Mouse (Mus musculus) myocyte (in vitro differentiated cells): Measurements from ENCODE around the gene Lrrc66. TPM values are rescaled to one million over a fixed set of nuclear protein-coding genes. Genes with fewer than 3 reads are reported as not detected.

Experiments used
- H3K27me3 ChIP-seq: one replicate; pipeline ENCODE4 v1.6.1; 2011; ENCODE audit not compliant: control insufficient read depth, insufficient read depth, insufficient read length
- H3K36me3 ChIP-seq: one replicate; pipeline ENCODE4 v1.6.1; 2011; ENCODE audit not compliant: control insufficient read depth, insufficient read depth
- H3K4me2 ChIP-seq: one replicate; pipeline ENCODE4 v1.6.1; 2011; ENCODE audit warnings: low read depth, control low read depth
- H3K4me3 ChIP-seq: one replicate; pipeline ENCODE4 v1.5.1; 2011; ENCODE audit warnings: mild to moderate bottlenecking, control low read depth, moderate library complexity
- H3K79me2 ChIP-seq: one replicate; pipeline ENCODE4 v1.6.1; 2011; ENCODE audit not compliant: control insufficient read depth, insufficient read depth
- H3ac ChIP-seq: one replicate; pipeline ENCODE4 v1.6.1; 2011; ENCODE audit not compliant: control insufficient read depth, insufficient read length
- CEBPB ChIP-seq: IDR thresholded peaks from 2 replicates; pipeline ENCODE4 v1.6.1; 2011; ENCODE audit warnings: mild to moderate bottlenecking, moderate library complexity; ENCODE audit not compliant: poor library complexity, insufficient read depth, severe bottlenecking
- E2F4 ChIP-seq: IDR thresholded peaks from one replicate; pipeline ENCODE4 v1.6.1; 2011; ENCODE audit warnings: mild to moderate bottlenecking, control low read depth, moderate library complexity; ENCODE audit not compliant: insufficient read depth
- MAX ChIP-seq: IDR thresholded peaks from one replicate; pipeline ENCODE4 v1.6.1; 2011; ENCODE audit warnings: low read depth, mild to moderate bottlenecking, control low read depth
- MYOD1 ChIP-seq, 3 experiments: IDR thresholded peaks; one replicate each; pipeline ENCODE4 v1.6.1; 2011; ENCODE audit warnings: control low read depth in 2 of 3, low read depth in 2 of 3, mild to moderate bottlenecking in 2 of 3, moderate library complexity in 1 of 3; ENCODE audit not compliant: insufficient read length in 2 of 3, control insufficient read depth in 1 of 3
- MYOG ChIP-seq, 3 experiments: IDR thresholded peaks; one replicate each; pipeline ENCODE4 v1.6.1; 2011; ENCODE audit warnings: control low read depth in 2 of 3, low read depth in 2 of 3, mild to moderate bottlenecking in 2 of 3; ENCODE audit not compliant: insufficient read length in 2 of 3, control insufficient read depth in 1 of 3, insufficient read depth in 1 of 3
- POLR2A ChIP-seq: IDR thresholded peaks from one replicate; pipeline ENCODE4 v1.6.1; 2011; ENCODE audit warnings: low read depth, mild to moderate bottlenecking, control low read depth, moderate library complexity; ENCODE audit not compliant: insufficient read length
- POLR2AphosphoS2 ChIP-seq: IDR thresholded peaks from one replicate; pipeline ENCODE4 v1.6.1; 2011; ENCODE audit warnings: low read depth, control low read depth; ENCODE audit not compliant: insufficient read length
- REST ChIP-seq: IDR thresholded peaks from one replicate; pipeline ENCODE4 v1.6.1; 2011; ENCODE audit warnings: mild to moderate bottlenecking, control low read depth, moderate library complexity; ENCODE audit not compliant: insufficient read depth, insufficient read length
- SRF ChIP-seq: IDR thresholded peaks from one replicate; pipeline ENCODE4 v1.6.1; 2011; ENCODE audit warnings: low read depth; ENCODE audit not compliant: control insufficient read depth, insufficient read length
- TCF12 ChIP-seq: IDR thresholded peaks from one replicate; pipeline ENCODE4 v1.6.1; 2011; ENCODE audit warnings: mild to moderate bottlenecking, control low read depth; ENCODE audit not compliant: poor library complexity, insufficient read depth, severe bottlenecking
- TCF3 ChIP-seq: IDR thresholded peaks from one replicate; pipeline ENCODE4 v1.6.1; 2011; ENCODE audit warnings: low read depth, control low read depth; ENCODE audit not compliant: insufficient read length
- USF1 ChIP-seq: IDR thresholded peaks from one replicate; pipeline ENCODE4 v1.6.1; 2011; ENCODE audit warnings: low read depth, mild to moderate bottlenecking, control low read depth, moderate library complexity
- polyA plus RNA-seq: library from polyadenylated mRNA; unstranded; fragments of >200 nt; fragmentation: generic; extraction: Trizol; gene quantifications from one replicate; pipeline ENCODE4 v1.2.1, GENCODE M21; 2012; ENCODE audit warnings: missing spikeins

Gene Lrrc66
- polyA plus RNA-seq, 1 experiment: not detected

DNA sequence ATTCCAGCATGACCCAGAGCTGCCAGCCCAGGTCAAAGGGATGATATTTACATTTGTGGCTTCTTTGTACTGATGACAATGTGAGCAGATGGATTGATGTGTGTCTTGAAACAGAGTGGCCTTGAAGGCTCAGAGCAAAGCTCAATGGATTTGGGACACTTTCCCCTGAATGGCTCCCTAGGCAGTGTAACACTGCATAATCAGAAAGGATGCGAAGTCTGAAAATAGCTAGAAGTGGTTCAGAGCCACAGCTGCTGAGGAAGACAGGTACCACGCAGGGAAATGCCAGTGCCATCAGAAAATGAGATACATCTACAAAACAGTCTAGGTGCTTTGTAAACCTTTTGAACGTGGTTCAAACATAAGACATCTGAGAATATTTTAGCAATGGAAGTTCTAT, 54.2 kb downstream of the Lrrc66 start:
- no peak overlapping the region for H3K4me2 ChIP-seq
- H3ac ChIP-seq: no peak overlapping the region
- TF ChIP-seq CEBPB (no peak), REST (no peak), USF1 (no peak), MAX (no peak), TCF12 (no peak), POLR2A (no peak), E2F4 (no peak), MYOG (IDR thresholded peaks at IDR 0.05; ENCODE audit: control insufficient read depth in 1 of 3, insufficient read depth in 1 of 3, insufficient read length in 2 of 3, low read depth in 2 of 3) (no peak), MYOD1 (IDR thresholded peaks at IDR 0.05; ENCODE audit: control insufficient read depth in 1 of 3, insufficient read length in 2 of 3, low read depth in 2 of 3) (no peak), TCF3 (no peak), SRF (no peak), POLR2AphosphoS2 (no peak)
- no peak overlapping the region for H3K4me3 ChIP-seq
- H3K27me3 ChIP-seq: peaks cover 14% of the 10 kb centered on the region
- no peaks in the 10 kb centered on the region for H3K36me3 ChIP-seq
- H3K79me2 ChIP-seq: no peaks in the 10 kb centered on the region

DNA sequence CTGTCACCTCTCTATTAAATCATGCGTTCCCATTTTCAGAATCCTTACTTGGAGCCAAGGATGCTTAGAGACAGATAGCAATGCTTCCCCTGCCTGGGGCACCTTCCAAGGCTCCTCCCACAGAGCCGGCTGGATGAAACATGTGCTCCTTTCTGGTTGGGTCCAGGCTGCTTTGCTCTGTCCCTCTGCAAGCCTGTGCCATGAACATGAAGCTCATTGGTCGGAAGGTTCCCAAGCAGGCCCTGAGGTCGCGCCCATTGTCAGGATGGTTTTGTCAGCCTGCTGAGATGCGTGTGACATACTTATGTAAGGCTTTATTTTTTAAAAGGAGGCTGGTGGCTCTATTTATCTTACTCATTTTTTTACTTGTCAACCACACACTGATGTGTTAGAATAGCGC, 55.6 kb downstream of the Lrrc66 start:
- H3ac ChIP-seq: no peak overlapping the region
- TF ChIP-seq POLR2AphosphoS2 (no peak), CEBPB (no peak), TCF12 (no peak), MYOD1 (IDR thresholded peaks at IDR 0.05; ENCODE audit: control insufficient read depth in 1 of 3, insufficient read length in 2 of 3, low read depth in 2 of 3) (no peak), E2F4 (no peak), SRF (no peak), MAX (no peak), POLR2A (no peak), REST (no peak), TCF3 (no peak), USF1 (no peak), MYOG (IDR thresholded peaks at IDR 0.05; ENCODE audit: control insufficient read depth in 1 of 3, insufficient read depth in 1 of 3, insufficient read length in 2 of 3, low read depth in 2 of 3) (no peak)
- H3K4me2 ChIP-seq: no peak overlapping the region
- no peaks in the 10 kb centered on the region for H3K79me2 ChIP-seq
- H3K36me3 ChIP-seq: no peaks in the 10 kb centered on the region
- H3K4me3 ChIP-seq: no peak overlapping the region
- H3K27me3 ChIP-seq: peaks cover 8% of the 10 kb centered on the region

DNA sequence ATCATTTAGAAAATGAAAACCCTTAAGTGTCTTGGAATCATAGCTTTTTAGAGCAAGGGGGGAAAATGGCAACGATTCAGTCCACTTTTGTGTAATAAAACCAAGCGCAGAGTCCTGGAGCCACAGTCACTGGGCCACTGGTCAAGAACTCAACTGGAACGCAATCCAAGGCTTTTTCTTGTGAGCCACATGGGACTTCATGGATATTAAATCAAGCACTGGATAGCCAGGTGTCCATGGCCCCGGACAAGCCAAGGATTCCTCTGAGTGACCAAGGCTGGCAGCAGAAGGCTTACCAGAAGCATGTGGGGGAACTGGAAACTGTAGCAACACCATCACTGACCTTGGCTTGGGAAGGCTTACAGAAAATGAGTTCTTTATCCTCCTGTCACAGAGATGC, 57.7 kb downstream of the Lrrc66 start:
- Histone ChIP-seq H3K27me3 (peaks cover 8% of the 10 kb centered on the region), H3K79me2 (no peaks in the 10 kb centered on the region), H3K4me3 (no peak overlapping the region), H3K4me2 (no peak overlapping the region), H3ac (no peak overlapping the region), H3K36me3 (no peaks in the 10 kb centered on the region)
- no peak for TF ChIP-seq E2F4
- no peak for TF ChIP-seq MYOG (IDR thresholded peaks at IDR 0.05; ENCODE audit: control insufficient read depth in 1 of 3, insufficient read depth in 1 of 3, insufficient read length in 2 of 3, low read depth in 2 of 3)
- no peak for TF ChIP-seq CEBPB
- TF ChIP-seq POLR2A: no peak
- TF ChIP-seq MYOD1 (IDR thresholded peaks at IDR 0.05; ENCODE audit: control insufficient read depth in 1 of 3, insufficient read length in 2 of 3, low read depth in 2 of 3): no peak
- no peak for TF ChIP-seq TCF3
- TF ChIP-seq POLR2AphosphoS2: no peak
- no peak for TF ChIP-seq MAX
- TF ChIP-seq USF1: no peak
- no peak for TF ChIP-seq TCF12
- TF ChIP-seq REST: no peak
- no peak for TF ChIP-seq SRF

DNA sequence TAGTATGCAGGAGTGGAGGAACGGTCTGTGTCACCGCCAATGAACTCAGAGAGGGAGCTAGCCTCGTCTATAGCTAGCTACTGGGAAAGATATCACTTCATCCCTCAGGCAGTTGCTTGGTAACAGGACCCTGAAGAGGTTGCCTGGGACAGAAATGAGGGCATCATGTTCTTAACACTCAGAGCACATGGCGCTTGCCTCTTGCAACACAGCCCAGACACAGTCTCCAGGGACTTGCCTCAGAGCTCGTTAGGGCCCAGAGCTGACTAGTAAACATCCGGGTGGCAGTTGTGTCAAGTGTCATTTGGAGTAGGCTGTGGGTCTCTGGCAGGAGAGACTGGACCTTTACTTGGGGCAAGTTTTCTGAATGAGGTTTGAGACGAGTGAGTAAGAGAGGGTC, 58.5 kb downstream of the Lrrc66 start:
- no peak overlapping the region for H3K4me2 ChIP-seq
- H3K4me3 ChIP-seq: no peak overlapping the region
- H3K36me3 ChIP-seq: no peaks in the 10 kb centered on the region
- H3ac ChIP-seq: no peak overlapping the region
- H3K27me3 ChIP-seq: peaks cover 8% of the 10 kb centered on the region
- H3K79me2 ChIP-seq: no peaks in the 10 kb centered on the region
- TF ChIP-seq POLR2A: no peak

DNA sequence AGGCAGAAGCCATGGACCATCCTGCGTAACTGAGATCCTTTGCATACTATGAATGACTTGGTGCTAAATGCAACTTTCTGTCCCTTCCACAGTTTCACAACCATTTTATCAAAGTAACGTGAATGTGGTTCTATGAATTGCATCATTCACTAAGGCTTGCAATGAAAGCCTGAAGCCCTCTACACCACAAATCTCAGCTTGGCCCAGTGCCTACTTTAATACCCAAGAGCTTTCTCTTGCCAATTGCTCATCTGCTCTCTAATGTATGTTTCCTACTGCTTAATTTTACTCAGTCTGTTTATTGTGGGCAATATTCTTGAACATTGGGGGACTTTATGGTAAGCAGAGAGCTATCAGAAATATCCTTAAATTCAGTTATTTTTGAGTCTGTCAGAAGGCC, 59.5 kb downstream of the Lrrc66 start:
- TF ChIP-seq REST: no peak
- no peak for TF ChIP-seq MYOG (IDR thresholded peaks at IDR 0.05; ENCODE audit: control insufficient read depth in 1 of 3, insufficient read depth in 1 of 3, insufficient read length in 2 of 3, low read depth in 2 of 3)
- no peak for TF ChIP-seq POLR2AphosphoS2
- TF ChIP-seq CEBPB: no peak
- no peak for TF ChIP-seq E2F4
- no peak for TF ChIP-seq POLR2A
- TF ChIP-seq SRF: no peak
- TF ChIP-seq USF1: no peak
- no peak for TF ChIP-seq TCF3
- TF ChIP-seq TCF12: no peak
- TF ChIP-seq MAX: no peak
- TF ChIP-seq MYOD1 (IDR thresholded peaks at IDR 0.05; ENCODE audit: control insufficient read depth in 1 of 3, insufficient read length in 2 of 3, low read depth in 2 of 3): no peak
- peaks cover 8% of the 10 kb centered on the region for H3K27me3 ChIP-seq
- H3K79me2 ChIP-seq: no peaks in the 10 kb centered on the region
- no peaks in the 10 kb centered on the region for H3K36me3 ChIP-seq
- no peak overlapping the region for H3K4me2 ChIP-seq
- H3ac ChIP-seq: no peak overlapping the region
- H3K4me3 ChIP-seq: no peak overlapping the region
